Mouse (Mus musculus) limb, embryonic 15.5 days (tissue): ENCODE data around the gene Itm2b. TPM values are rescaled to one million over a fixed set of nuclear protein-coding genes. Genes with fewer than 3 reads are reported as not detected.

Experiments used
- ATAC-seq: fragments of 200-750 bp; cut with Nextera tagmentation; 2 replicates; pipeline ENCODE4 v1.8.0; 2017; ENCODE audit warnings: low read depth, moderate TSS enrichment; ENCODE audit not compliant: insufficient number of reproducible peaks, low FRiP score, low TSS enrichment
- H3K27ac ChIP-seq: fragments of 300-500 bp; sonication (generic); 2 replicates; pipeline ENCODE4 v1.5.1; 2015; ENCODE audit warnings: moderate library complexity, mild to moderate bottlenecking, inconsistent platforms
- H3K27me3 ChIP-seq: fragments of 300-500 bp; sonication (generic); 2 replicates; pipeline ENCODE4 v1.6.1; 2015; ENCODE audit warnings: inconsistent platforms
- H3K36me3 ChIP-seq: fragments of 300-500 bp; sonication (generic); 2 replicates; pipeline ENCODE4 v1.6.1; 2015; ENCODE audit warnings: inconsistent platforms
- H3K4me1 ChIP-seq: fragments of 300-500 bp; sonication (generic); 2 replicates; pipeline ENCODE4 v1.6.1; 2015; ENCODE audit warnings: inconsistent platforms
- H3K4me2 ChIP-seq: fragments of 300-500 bp; sonication (generic); 2 replicates; pipeline ENCODE4 v1.6.1; 2015; ENCODE audit warnings: mild to moderate bottlenecking, inconsistent platforms
- H3K4me3 ChIP-seq: fragments of 300-500 bp; sonication (generic); 2 replicates; pipeline ENCODE4 v1.5.1; 2015; ENCODE audit warnings: mild to moderate bottlenecking, inconsistent platforms
- H3K9ac ChIP-seq: fragments of 300-500 bp; sonication (generic); 2 replicates; pipeline ENCODE4 v1.6.1; 2015; ENCODE audit warnings: inconsistent platforms
- H3K9me3 ChIP-seq: fragments of 300-500 bp; sonication (generic); 2 replicates; pipeline ENCODE4 v1.6.1; 2016; ENCODE audit warnings: inconsistent platforms
- WGBS: fragments of 180-500 bp; shearing (Covaris S2); methylation state at CpG from one replicate; pipeline ENCODE4 v1.1.7; 2015; 5-methylcytosine and 5-hydroxymethylcytosine counted together
- polyA plus RNA-seq: library from polyadenylated mRNA; unstranded; fragments of >200 nt; fragmentation: Nextera tagmentation; extraction: Ambion mirVana; gene quantifications from 2 replicates; pipeline ENCODE4 v1.2.1, GENCODE M21; 2015

The Itm2b gene
- polyA plus RNA-seq, 1 experiment from 2014 or later, result 1,189 TPM

DNA sequence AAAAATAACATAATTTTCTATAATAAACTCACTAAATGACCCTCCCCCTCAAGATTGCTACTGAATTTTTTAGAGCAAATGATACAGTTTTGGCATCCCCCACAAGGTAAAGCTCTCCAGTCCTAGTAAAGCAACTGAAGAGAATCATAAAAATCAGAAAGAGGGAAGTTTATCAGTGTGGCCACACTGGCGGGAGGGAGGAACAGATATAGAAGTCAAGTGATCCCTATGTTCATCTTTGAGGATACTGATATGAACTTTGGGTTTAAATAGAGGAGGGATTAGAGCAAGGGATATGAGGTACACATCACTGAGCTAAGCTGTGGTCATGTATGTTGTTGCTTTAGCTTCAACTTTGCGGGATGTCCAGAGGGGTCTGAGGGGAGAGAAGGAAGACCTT is 5.1 kb upstream of the Itm2b start:
- H3K4me3 ChIP-seq, result no peak overlapping the region
- H3K4me2 ChIP-seq, result no peak overlapping the region
- no peaks in the 10 kb centered on the region for H3K27me3 ChIP-seq
- no peak overlapping the region for H3K27ac ChIP-seq
- WGBS, result 89% methylated on average over 2 of the region's 2 CpGs
- H3K9ac ChIP-seq, result no peak overlapping the region
- no peaks in the 10 kb centered on the region for H3K36me3 ChIP-seq
- ATAC-seq, result no peak
- H3K9me3 ChIP-seq, result no peaks in the 10 kb centered on the region
- peaks cover 9% of the 10 kb centered on the region; the same call in 1 of the 2 replicates for H3K4me1 ChIP-seq

DNA sequence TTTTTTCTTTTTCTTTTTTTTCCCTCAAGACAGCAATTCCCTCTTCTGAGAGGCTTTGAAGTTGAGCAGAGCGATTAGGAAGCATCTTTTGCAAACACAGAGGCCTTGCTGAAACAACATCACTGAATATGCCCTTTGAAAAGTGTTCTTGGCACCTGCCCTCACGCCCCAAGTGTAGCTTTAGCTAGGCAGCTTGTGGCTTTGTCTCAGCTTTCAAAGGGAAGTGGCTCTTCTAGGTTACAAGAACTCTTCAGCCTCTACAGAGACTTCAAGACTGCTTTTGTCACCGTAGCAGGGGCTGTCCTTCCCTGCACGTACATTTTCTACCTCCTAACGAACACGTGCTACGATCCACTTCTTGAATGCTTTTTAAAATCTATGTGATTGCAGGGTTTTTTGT is 4.0 kb upstream of the Itm2b start:
- H3K27ac ChIP-seq, result peak overlapping the region; percentile 67; the same call in 1 of the 2 replicates
- no peak for ATAC-seq
- H3K36me3 ChIP-seq, result no peaks in the 10 kb centered on the region
- 54% methylated on average over 7 of the region's 7 CpGs for WGBS
- H3K27me3 ChIP-seq, result no peaks in the 10 kb centered on the region
- no peak overlapping the region for H3K4me2 ChIP-seq
- H3K9me3 ChIP-seq, result no peaks in the 10 kb centered on the region
- H3K9ac ChIP-seq, result no peak overlapping the region
- peaks cover 9% of the 10 kb centered on the region; the same call in 1 of the 2 replicates for H3K4me1 ChIP-seq
- H3K4me3 ChIP-seq, result no peak overlapping the region

DNA sequence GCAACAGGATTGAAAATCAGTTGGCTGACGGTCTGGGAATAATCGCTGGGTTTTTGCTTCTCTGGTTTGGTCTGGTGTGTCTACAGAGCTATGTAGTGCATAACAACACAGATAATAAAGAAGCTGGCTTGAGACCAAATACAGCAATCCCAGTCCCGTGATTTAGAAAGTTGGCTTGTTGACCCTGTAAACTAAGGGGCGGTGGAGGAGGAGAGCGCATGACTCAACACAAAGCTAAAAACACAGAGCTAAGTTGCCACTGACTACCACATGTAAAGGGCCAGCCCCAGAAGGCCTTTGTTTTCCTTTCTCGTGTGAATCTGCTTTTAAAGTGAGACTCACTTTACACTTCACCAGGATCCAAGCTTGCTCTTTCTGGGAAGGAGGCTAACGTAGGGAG is 3.5 kb upstream of the Itm2b start:
- H3K4me2 ChIP-seq, result no peak overlapping the region
- H3K27ac ChIP-seq, result peak overlapping the region; percentile 67
- 31% methylated on average over 7 of the region's 7 CpGs for WGBS

DNA sequence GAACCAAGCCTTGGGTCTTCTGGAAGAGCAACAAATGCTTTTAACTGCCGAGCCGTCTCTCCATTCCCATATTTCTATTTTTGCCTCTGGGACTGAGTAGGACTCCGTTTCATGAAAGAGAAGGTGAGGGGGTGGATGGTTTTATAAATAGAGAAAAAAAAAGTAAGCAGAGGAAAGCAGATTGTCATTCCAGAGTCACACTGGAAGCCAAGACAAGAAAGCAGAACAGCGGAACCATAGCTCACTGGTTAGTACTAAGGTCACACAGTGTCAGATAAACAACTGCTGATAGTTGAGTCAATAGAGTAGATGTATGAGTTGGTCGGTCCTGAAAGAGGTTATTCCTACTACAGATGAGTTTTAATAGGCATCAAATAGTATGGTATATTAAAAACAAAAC is 1.4 kb upstream of the Itm2b start:
- Histone ChIP-seq H3K9me3 (no peaks in the 10 kb centered on the region), H3K4me1 (peaks cover 26% of the 10 kb centered on the region), H3K27me3 (no peaks in the 10 kb centered on the region), H3K9ac (no peak overlapping the region), H3K4me3 (no peak overlapping the region), H3K27ac (no peak overlapping the region), H3K4me2 (no peak overlapping the region), H3K36me3 (no peaks in the 10 kb centered on the region)
- no peak for ATAC-seq
- 75% methylated on average over 5 of the region's 5 CpGs for WGBS

More for the DNA sequence above, 3.5 kb upstream of the Itm2b start:
- no peak for ATAC-seq
- Histone ChIP-seq H3K9me3 (no peaks in the 10 kb centered on the region), H3K27me3 (no peaks in the 10 kb centered on the region), H3K4me3 (no peak overlapping the region), H3K9ac (no peak overlapping the region), H3K4me1 (peaks cover 12% of the 10 kb centered on the region), H3K36me3 (no peaks in the 10 kb centered on the region)

DNA sequence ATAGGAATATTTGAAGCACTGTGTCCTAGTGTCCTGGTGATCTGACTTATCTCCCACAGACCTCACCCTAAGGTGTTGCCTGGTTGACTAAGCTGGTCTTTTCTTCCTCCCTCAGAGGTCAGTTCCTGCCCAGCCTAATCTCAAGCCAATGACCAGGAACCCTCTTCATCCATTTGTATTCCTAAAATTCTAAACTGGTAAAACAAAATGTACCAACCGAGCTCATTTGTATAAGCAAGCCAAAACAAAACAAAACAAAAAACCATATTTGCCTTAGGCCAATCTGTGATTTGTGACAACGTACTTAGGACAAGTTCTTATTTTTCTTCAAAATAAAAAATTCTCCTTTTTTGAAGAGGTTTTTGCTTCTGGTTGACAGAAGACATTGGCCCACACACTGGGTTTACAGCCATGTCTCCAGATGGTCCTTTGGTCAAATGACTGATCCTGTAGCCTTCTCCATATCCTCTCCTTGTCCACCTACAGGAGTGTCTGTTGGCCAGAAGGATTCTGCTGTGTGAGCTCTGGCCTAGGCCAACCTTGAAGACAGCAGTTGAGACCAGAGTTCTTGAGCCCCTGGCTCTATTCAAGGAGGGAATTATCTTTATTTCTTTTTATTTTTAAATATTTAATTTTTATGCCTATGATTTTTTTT is 758 bp upstream of the Itm2b start:
- Histone ChIP-seq H3K9ac (no peak overlapping the region), H3K9me3 (no peaks in the 10 kb centered on the region), H3K36me3 (no peaks in the 10 kb centered on the region), H3K27me3 (no peaks in the 10 kb centered on the region), H3K27ac (peak overlapping the region; percentile 98), H3K4me2 (peak overlapping the region; percentile 46), H3K4me1 (peaks cover 26% of the 10 kb centered on the region), H3K4me3 (peak overlapping the region; percentile 99; the same call in 1 of the 2 replicates)
- ATAC-seq, result no peak
- WGBS, result 74% methylated on average over 2 of the region's 2 CpGs

DNA sequence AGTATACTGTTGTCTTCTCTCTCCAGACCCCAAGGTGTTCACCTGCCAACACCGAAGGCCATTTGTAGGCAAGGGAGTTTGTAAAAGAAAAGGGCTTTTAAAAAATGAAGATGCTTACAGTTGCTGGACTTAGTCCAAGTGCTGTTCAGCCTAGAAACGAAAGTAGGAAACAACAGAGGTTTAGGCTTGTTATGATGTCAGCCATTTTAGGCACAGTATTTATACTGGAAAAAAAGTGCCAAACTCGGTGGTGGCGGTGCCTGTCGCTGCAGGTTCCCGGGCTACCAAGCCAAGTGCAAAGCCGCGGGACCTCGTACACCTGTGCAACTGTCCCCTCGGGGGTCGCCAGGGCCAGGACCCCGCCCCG is 560 bp downstream of the Itm2b start:
- Histone ChIP-seq H3K27ac (peak overlapping the region; percentile 98), H3K4me1 (peaks cover 29% of the 10 kb centered on the region), H3K9ac (peak overlapping the region; percentile 99), H3K27me3 (no peaks in the 10 kb centered on the region), H3K9me3 (no peaks in the 10 kb centered on the region), H3K4me3 (peak overlapping the region; percentile 99), H3K36me3 (no peaks in the 10 kb centered on the region; the same call in 1 of the 2 replicates), H3K4me2 (peak overlapping the region; percentile 46)
- no peak; the same call in 1 of the 2 replicates for ATAC-seq
- WGBS, result 0% methylated on average over 13 of the region's 13 CpGs

DNA sequence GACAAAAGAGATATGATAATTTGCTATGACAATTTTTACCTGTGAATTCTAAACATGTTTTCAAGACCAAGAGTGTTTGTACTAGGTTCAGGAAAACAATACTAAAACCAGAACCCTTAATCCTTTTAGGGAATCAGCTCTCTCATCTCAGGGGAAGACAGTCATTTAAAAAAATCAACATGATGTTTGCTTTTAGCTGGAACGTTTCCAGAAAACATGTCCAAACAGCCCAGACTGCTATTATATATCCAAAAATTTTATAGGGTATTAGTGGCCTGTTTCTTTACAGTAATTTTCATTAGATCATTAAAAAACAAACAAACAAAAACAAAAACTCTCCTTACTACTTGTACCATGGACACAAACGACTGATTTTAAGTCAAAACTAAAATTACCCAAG is 1.3 kb downstream of the Itm2b start:
- H3K4me2 ChIP-seq, result peak overlapping the region; percentile 46
- H3K4me1 ChIP-seq, result peaks cover 26% of the 10 kb centered on the region
- WGBS, result 10% methylated on average over 2 of the region's 2 CpGs
- H3K4me3 ChIP-seq, result peak overlapping the region; percentile 99
- no peak overlapping the region; the same call in 1 of the 2 replicates for H3K27ac ChIP-seq
- H3K27me3 ChIP-seq, result no peaks in the 10 kb centered on the region
- peaks cover 2% of the 10 kb centered on the region; the same call in 1 of the 2 replicates for H3K36me3 ChIP-seq
- no peaks in the 10 kb centered on the region for H3K9me3 ChIP-seq
- H3K9ac ChIP-seq, result no peak overlapping the region
- no peak for ATAC-seq

DNA sequence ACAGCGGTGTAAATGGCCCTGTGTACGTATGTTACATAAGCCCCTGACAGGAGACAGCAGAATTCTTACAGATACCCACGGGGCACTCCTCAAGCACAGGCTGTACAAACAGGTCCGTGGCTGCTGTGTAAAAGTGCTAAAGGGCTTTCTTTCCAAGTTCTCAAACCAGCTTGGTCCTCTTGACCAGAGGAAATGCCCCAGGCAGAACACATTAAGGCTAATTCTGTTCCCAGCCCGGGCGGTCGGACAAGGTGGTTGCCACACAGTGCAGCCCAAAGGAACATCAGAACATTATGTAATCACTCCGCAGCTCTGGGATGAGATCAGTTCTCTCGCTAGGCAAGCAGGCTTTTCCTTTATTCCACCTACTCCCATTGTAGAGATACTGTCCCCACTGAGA is 2.4 kb downstream of the Itm2b start:
- H3K4me1 ChIP-seq, result peaks cover 22% of the 10 kb centered on the region
- H3K9ac ChIP-seq, result no peak overlapping the region
- ATAC-seq, result no peak
- WGBS, result 28% methylated on average over 9 of the region's 9 CpGs
- H3K27me3 ChIP-seq, result no peaks in the 10 kb centered on the region
- peaks cover 6% of the 10 kb centered on the region; the same call in 1 of the 2 replicates for H3K36me3 ChIP-seq
- H3K27ac ChIP-seq, result peak overlapping the region; percentile 28; the same call in 1 of the 2 replicates
- peak overlapping the region; percentile 46 for H3K4me2 ChIP-seq
- no peaks in the 10 kb centered on the region for H3K9me3 ChIP-seq
- peak overlapping the region; percentile 99 for H3K4me3 ChIP-seq

DNA sequence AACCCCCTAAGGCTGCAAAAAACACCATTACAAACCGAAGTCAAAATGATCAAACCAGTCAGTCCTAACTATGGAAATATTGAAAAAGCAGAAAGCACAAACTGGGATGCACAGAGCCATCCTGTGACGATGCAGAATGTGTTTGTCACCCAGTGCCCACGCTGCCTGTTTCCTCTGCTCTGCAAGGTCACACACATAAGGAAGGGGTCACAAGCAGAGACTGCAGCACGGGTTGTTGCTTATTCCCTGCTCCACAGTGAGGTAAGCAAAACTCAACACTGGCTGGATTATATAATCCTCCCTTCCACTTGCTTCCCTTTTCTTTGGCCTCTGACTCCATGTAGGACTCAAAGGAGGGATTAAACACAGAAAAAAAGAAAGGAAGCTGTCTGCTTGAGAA is 3.5 kb downstream of the Itm2b start:
- no peak for ATAC-seq
- H3K4me3 ChIP-seq, result peak overlapping the region; percentile 99; the same call in 1 of the 2 replicates
- 65% methylated on average over 4 of the region's 4 CpGs for WGBS

DNA sequence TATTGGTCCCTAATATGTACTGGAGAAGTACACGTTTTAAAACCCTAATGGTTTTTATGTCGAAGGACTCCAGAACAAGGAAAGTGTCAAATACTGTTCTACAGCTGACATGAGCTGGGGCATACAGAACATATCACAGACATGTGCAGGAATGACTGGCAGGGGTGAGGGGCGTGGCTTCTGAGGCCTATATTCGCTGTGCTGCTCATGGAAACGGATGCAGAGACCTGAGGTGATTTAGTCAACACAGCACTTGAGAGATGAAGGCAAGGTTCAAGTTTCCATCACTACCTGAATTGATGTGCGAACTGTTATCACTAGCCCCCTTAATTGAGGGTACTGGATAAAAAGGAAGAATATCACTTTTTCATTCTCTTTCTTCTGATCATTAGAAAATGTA is 7.3 kb downstream of the Itm2b start:
- Histone ChIP-seq H3K27me3 (no peaks in the 10 kb centered on the region), H3K9me3 (no peaks in the 10 kb centered on the region), H3K4me2 (no peak overlapping the region), H3K27ac (no peak overlapping the region), H3K9ac (no peak overlapping the region), H3K4me1 (peaks cover 26% of the 10 kb centered on the region), H3K4me3 (no peak overlapping the region), H3K36me3 (peaks cover 14% of the 10 kb centered on the region; the same call in 1 of the 2 replicates)
- WGBS, result 75% methylated on average over 6 of the region's 6 CpGs
- ATAC-seq, result no peak

More for the DNA sequence above, 3.5 kb downstream of the Itm2b start:
- no peaks in the 10 kb centered on the region for H3K27me3 ChIP-seq
- H3K27ac ChIP-seq, result no peak overlapping the region
- no peaks in the 10 kb centered on the region for H3K9me3 ChIP-seq
- H3K36me3 ChIP-seq, result peaks cover 11% of the 10 kb centered on the region; the same call in 1 of the 2 replicates
- H3K9ac ChIP-seq, result no peak overlapping the region
- no peak overlapping the region for H3K4me2 ChIP-seq
- peaks cover 22% of the 10 kb centered on the region for H3K4me1 ChIP-seq

DNA sequence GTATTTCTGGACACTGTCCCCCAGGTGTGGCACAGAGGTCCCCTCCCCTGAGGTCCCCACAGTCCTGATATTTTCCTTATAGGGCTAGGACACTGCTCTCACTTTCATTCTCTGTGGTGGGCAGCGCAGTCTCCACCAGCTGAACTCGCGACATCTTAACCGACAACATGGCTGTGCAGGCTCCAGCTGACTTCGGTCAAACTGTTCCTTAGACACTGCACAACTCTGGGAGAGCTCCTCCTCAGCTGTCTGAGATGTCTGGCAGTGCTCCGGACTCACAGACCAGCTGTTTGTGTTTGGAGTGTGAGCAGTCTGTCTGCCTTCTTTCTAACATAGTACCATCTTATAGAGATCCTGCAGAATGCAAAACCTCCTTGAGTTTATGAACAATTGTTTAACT is 8.2 kb downstream of the Itm2b start:
- peaks cover 28% of the 10 kb centered on the region for H3K4me1 ChIP-seq
- no peaks in the 10 kb centered on the region for H3K27me3 ChIP-seq
- H3K9me3 ChIP-seq, result no peaks in the 10 kb centered on the region
- H3K36me3 ChIP-seq, result peaks cover 19% of the 10 kb centered on the region; the same call in 1 of the 2 replicates
- no peak overlapping the region for H3K4me3 ChIP-seq
- 83% methylated on average over 6 of the region's 6 CpGs for WGBS
- H3K27ac ChIP-seq, result no peak overlapping the region
- H3K9ac ChIP-seq, result no peak overlapping the region
- H3K4me2 ChIP-seq, result no peak overlapping the region
- no peak for ATAC-seq

DNA sequence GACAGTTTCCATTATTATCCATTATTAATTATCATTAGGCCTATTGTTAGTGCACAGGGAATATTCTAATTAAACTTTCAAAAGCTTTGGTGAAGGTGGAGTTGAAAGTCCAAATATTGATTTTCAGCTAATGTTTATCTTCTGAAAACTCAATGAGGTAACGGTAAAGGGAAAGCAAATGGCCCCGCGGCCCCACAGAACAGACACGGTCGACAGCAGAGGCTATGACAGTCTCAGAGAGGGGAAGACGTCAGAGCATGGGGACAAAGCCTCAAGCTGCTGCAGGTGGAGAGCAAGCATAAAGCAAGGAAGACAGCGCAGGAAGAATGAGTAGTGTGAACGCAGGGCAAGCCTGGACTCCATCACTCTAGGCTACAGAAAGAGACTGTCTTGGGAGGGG is 9.2 kb downstream of the Itm2b start:
- Histone ChIP-seq H3K27me3 (no peaks in the 10 kb centered on the region), H3K9me3 (no peaks in the 10 kb centered on the region), H3K9ac (no peak overlapping the region), H3K36me3 (peaks cover 26% of the 10 kb centered on the region; the same call in 1 of the 2 replicates), H3K4me3 (no peak overlapping the region), H3K4me1 (peaks cover 23% of the 10 kb centered on the region), H3K27ac (no peak overlapping the region), H3K4me2 (no peak overlapping the region)
- ATAC-seq, result no peak
- WGBS, result 76% methylated on average over 8 of the region's 8 CpGs
